Mouse (Mus musculus) kidney, embryonic 14.5 days (tissue): ENCODE measurements around the gene Doc2a. TPM values are rescaled to one million over a fixed set of nuclear protein-coding genes. Genes with fewer than 3 reads are reported as not detected.

Experiments used
- ATAC-seq: fragments of 200-750 bp; cut with Nextera tagmentation; 2 replicates; pipeline ENCODE4 v1.8.0; 2017; ENCODE audit warnings: moderate number of reproducible peaks, mild to moderate bottlenecking, moderate TSS enrichment, moderate library complexity; ENCODE audit not compliant: low FRiP score, low TSS enrichment
- H3K27ac ChIP-seq: fragments of 300-500 bp; sonication (generic); 2 replicates; pipeline ENCODE4 v1.5.1; 2014; ENCODE audit warnings: low read depth, mild to moderate bottlenecking, low read length, moderate library complexity, mixed read lengths
- H3K27me3 ChIP-seq: fragments of 300-500 bp; sonication (generic); 2 replicates; pipeline ENCODE4 v1.6.1; 2014; ENCODE audit warnings: mild to moderate bottlenecking, low read length; ENCODE audit not compliant: control insufficient read depth, insufficient read depth
- H3K36me3 ChIP-seq: fragments of 300-500 bp; sonication (generic); 2 replicates; pipeline ENCODE4 v1.6.1; 2014; ENCODE audit warnings: low read length, mixed read lengths; ENCODE audit not compliant: control insufficient read depth, insufficient read depth
- H3K4me1 ChIP-seq: fragments of 300-500 bp; sonication (generic); 2 replicates; pipeline ENCODE4 v1.6.1; 2014; ENCODE audit warnings: low read length, mixed read lengths; ENCODE audit not compliant: control insufficient read depth, insufficient read depth
- H3K4me2 ChIP-seq: fragments of 300-500 bp; sonication (generic); replicated peaks from 2 replicates; pipeline ENCODE4 v1.6.1; 2014; ENCODE audit warnings: low read depth, mild to moderate bottlenecking, low read length
- H3K4me3 ChIP-seq: fragments of 300-500 bp; sonication (generic); 2 replicates; pipeline ENCODE4 v1.5.1; 2014; ENCODE audit warnings: mild to moderate bottlenecking, low read length
- H3K9ac ChIP-seq: fragments of 300-500 bp; sonication (generic); 2 replicates; pipeline ENCODE4 v1.6.1; 2014; ENCODE audit warnings: low read depth, mild to moderate bottlenecking, low read length, moderate library complexity
- H3K9me3 ChIP-seq: fragments of 300-500 bp; sonication (generic); 2 replicates; pipeline ENCODE4 v1.6.1; 2016; ENCODE audit warnings: low read length; ENCODE audit not compliant: control insufficient read depth
- WGBS: fragments of 180-500 bp; shearing (Covaris S2); extraction: QIAGEN DNeasy Blood & Tissue Kit; methylation state at CpG from one replicate; pipeline ENCODE4 v1.1.7; 2014; 5-methylcytosine and 5-hydroxymethylcytosine counted together
- polyA plus RNA-seq: library from polyadenylated mRNA; unstranded; fragments of >200 nt; fragmentation: Nextera tagmentation; extraction: Ambion mirVana; gene quantifications from 2 replicates; pipeline ENCODE4 v1.2.1, GENCODE M21; 2014

Gene Doc2a
- polyA plus RNA-seq, 1 experiment from 2014 or later: 8.8 TPM

DNA sequence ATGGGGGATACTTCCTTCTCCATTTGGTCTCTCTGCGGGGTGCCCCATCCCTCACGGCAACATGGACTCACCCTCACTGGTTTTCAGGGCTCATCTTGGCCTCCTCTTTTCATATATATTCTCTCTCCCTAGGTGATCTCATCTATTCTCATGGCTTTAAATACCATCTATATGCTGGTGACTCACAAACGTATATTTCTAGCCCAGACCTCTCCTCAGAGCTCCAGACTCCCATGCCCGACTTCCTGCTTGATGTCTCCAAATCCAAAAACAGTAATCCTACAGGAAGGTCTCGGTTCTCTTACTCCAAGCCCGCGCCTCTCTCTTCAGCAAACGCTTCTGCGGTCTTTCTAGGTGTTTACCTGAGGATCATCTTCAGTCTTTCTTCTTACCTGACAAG, 3.9 kb upstream of the Doc2a start:
- 85% methylated on average over 9 of the region's 9 CpGs for WGBS
- Histone ChIP-seq H3K36me3 (no peaks in the 10 kb centered on the region), H3K4me1 (peaks cover 10% of the 10 kb centered on the region; the same call in 1 of the 2 replicates), H3K27me3 (peaks cover 6% of the 10 kb centered on the region; the same call in 1 of the 2 replicates), H3K4me2 (no peak overlapping the region), H3K4me3 (no peak overlapping the region), H3K9ac (no peak overlapping the region), H3K27ac (no peak overlapping the region), H3K9me3 (0 out of 2 replicates have a peak, but pooled peaks cover 3% of the 10 kb centered on the region)
- no peak for ATAC-seq

DNA sequence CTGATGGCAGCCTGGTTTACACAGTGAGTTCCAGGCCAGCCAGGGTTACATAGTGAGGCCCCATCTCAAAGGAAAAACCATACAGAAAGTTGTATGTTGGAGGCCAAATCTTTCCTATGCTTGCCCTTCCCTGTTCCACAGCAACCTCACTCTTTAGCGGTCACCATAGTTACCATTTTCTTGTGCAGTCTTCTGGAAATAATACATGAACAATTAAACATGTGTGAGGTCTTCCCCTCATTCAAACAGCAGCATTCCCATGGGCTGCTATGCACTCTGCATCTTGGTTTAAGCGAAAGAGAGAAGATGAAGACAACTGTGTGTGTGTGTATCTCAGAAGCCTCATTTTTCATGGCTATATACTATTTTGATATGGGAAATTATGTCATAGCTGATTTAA, 1.7 kb upstream of the Doc2a start:
- Histone ChIP-seq H3K4me3 (no peak overlapping the region), H3K9ac (no peak overlapping the region), H3K9me3 (0 out of 2 replicates have a peak, but pooled peaks cover 3% of the 10 kb centered on the region), H3K27ac (no peak overlapping the region), H3K4me2 (no peak overlapping the region), H3K36me3 (no peaks in the 10 kb centered on the region), H3K4me1 (peaks cover 16% of the 10 kb centered on the region; the same call in 1 of the 2 replicates), H3K27me3 (peaks cover 19% of the 10 kb centered on the region; the same call in 1 of the 2 replicates)
- WGBS: 91% methylated on average over 2 of the region's 2 CpGs
- ATAC-seq: no peak

DNA sequence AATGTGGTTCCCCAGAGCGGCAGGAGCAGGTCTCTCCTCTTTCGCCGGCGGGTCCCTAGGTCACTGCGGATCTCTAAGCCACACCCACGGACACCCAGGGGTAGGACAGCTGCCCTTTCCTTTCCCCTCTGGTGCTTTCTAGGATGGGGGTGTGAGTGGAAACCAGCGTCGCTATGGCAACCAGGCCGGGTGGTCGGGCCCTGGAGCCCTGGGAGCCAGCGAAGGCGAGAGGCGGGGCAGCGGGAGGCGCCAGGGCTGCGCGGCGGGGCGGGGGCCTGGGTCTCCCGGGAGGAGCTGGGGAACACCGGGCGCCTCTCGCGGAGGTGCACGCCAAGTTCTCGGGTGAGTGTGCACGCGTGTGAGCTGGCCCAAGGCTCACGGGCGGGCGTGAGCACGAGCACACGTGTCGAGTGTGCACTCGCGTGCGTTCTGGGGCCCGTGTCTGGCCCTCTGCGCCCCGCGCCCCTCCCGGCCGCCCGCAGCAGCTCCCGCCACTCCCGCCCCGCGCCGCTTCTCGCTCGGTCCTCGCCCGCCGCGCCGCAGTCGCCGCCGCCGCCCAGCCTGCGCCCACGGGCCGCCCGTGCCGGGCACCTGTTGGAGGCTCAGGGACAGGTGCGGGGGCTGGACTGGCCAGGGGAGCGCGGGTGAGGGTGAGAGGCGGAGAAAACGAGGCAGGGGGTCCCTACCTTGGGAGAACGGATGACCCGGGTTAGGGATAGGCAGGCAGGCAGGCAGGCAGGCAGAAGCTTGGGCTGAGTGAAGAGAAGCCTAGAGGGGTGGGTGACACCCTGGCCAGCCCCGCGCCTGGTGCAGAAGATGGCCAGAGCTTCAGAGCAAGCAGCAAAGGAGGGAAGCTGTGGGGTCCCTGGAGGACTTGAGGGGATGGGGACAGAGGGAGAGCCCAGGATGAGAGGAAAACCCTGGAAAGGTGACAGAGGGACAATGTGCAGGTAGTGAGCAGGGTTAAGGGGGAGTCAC, 494 bp downstream of the Doc2a start:
- Histone ChIP-seq H3K9ac (peak overlapping the region; percentile 70), H3K27me3 (peaks cover 19% of the 10 kb centered on the region; the same call in 1 of the 2 replicates), H3K4me1 (peaks cover 19% of the 10 kb centered on the region; the same call in 1 of the 2 replicates), H3K36me3 (peaks cover 12% of the 10 kb centered on the region), H3K4me3 (peak overlapping the region; percentile 60), H3K27ac (no peak overlapping the region), H3K4me2 (peak overlapping the region; percentile 99), H3K9me3 (no peaks in the 10 kb centered on the region)
- ATAC-seq: peak; percentile 40
- WGBS: under 1% methylated on average over 73 of the region's 74 CpGs

DNA sequence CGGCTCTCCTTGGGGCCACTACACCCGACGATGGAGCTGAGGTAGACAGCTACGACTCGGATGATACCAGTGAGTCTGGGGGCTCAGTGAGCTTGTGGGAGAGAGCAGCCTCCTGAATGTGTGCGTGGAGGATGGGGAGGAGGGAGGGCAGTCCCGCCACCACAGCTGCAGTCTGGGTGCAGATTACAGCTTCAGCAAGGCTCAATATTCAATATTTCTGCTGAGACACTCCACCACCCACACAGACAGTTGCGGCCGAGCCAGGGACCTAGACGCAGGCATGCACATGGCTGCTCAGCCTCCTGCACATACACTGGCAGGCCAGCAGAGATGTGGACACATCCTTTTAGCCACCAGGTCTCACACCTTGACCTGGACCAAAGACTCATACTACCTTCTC, 1.6 kb downstream of the Doc2a start:
- Histone ChIP-seq H3K4me3 (peak overlapping the region; percentile 60), H3K27ac (no peak overlapping the region), H3K9me3 (no peaks in the 10 kb centered on the region), H3K36me3 (peaks cover 19% of the 10 kb centered on the region), H3K4me2 (peak overlapping the region; percentile 99), H3K4me1 (peaks cover 19% of the 10 kb centered on the region; the same call in 1 of the 2 replicates), H3K27me3 (peaks cover 19% of the 10 kb centered on the region; the same call in 1 of the 2 replicates), H3K9ac (peak overlapping the region; percentile 70)
- WGBS: 13% methylated on average over 10 of the region's 10 CpGs
- ATAC-seq: no peak

DNA sequence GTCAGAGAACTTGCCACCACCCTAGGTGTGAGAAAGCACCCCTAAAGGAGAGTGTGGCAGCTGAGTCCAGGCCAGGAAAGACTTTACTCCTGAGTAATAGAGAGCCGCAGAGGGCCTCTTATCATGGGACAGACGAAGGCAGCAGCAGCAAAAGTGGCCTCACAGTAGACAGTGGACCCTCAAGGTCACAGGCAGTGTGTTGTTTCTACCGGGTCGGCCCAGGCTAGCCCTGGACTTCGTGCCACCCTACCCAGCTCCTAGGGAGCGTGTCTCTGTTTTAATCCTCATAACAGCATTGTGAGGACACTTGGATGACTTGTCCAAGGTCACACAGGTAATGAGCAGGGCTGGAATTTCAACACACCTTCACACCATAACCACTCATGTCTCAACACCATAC, 2.9 kb downstream of the Doc2a start:
- H3K4me2 ChIP-seq: no peak overlapping the region
- no peak for ATAC-seq
- peaks cover 32% of the 10 kb centered on the region for H3K36me3 ChIP-seq
- no peak overlapping the region for H3K27ac ChIP-seq
- H3K4me3 ChIP-seq: no peak overlapping the region
- H3K4me1 ChIP-seq: peaks cover 19% of the 10 kb centered on the region; the same call in 1 of the 2 replicates
- H3K27me3 ChIP-seq: peaks cover 19% of the 10 kb centered on the region; the same call in 1 of the 2 replicates
- 88% methylated on average over 6 of the region's 6 CpGs for WGBS
- H3K9me3 ChIP-seq: no peaks in the 10 kb centered on the region
- no peak overlapping the region for H3K9ac ChIP-seq

DNA sequence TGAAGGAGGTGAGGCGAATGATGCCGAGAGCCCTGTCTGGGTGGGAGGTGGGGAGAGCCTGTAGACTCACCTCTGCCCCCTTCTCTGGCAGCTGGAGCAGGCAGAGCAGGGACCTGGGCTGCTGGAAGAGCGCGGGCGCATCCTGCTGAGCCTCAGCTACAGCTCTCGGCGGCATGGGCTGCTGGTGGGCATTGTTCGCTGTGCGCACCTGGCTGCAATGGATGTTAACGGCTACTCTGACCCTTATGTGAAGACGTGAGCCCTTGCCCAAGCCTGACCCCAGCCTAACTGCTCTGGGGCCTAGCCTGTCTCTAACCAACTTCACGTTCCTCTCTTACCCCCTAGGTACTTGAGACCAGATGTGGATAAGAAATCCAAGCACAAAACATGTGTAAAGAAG, 4.0 kb downstream of the Doc2a start:
- 38% methylated on average over 12 of the region's 12 CpGs for WGBS
- H3K36me3 ChIP-seq: peaks cover 42% of the 10 kb centered on the region

DNA sequence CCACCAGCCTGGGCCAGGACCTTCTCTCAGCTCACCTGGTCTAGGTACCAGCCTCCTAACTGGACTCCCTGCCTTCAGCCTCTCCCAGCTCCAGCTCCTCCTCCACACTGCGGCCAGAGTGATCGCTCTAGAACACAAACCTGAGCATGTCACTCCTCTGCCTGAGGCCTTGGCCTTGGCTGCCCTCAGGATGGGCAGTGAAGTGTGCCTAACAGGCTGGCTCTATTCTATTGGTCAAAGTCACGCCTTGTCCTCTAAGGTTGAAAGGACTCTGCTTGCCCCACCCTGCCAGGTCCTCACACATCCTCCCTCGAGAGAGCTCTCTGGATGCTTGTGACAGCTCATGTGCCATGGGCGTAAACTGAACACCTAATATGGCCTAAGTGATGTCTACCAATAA, 6.2 kb downstream of the Doc2a start:
- peaks cover 8% of the 10 kb centered on the region; the same call in 1 of the 2 replicates for H3K4me1 ChIP-seq
- no peak for ATAC-seq
- H3K9ac ChIP-seq: no peak overlapping the region
- 74% methylated on average over 5 of the region's 5 CpGs for WGBS
- H3K9me3 ChIP-seq: no peaks in the 10 kb centered on the region
- H3K36me3 ChIP-seq: peaks cover 63% of the 10 kb centered on the region
- H3K27ac ChIP-seq: no peak overlapping the region
- no peak overlapping the region for H3K4me3 ChIP-seq
- H3K4me2 ChIP-seq: no peak overlapping the region
- peaks cover 11% of the 10 kb centered on the region; the same call in 1 of the 2 replicates for H3K27me3 ChIP-seq

More for the DNA sequence above, 4.0 kb downstream of the Doc2a start:
- peak overlapping the region; percentile 25; the same call in 1 of the 2 replicates for H3K9ac ChIP-seq
- no peak overlapping the region for H3K4me3 ChIP-seq
- no peak overlapping the region for H3K27ac ChIP-seq
- peaks cover 19% of the 10 kb centered on the region; the same call in 1 of the 2 replicates for H3K27me3 ChIP-seq
- no peak overlapping the region for H3K4me2 ChIP-seq
- peaks cover 19% of the 10 kb centered on the region; the same call in 1 of the 2 replicates for H3K4me1 ChIP-seq
- no peak for ATAC-seq
- H3K9me3 ChIP-seq: no peaks in the 10 kb centered on the region

DNA sequence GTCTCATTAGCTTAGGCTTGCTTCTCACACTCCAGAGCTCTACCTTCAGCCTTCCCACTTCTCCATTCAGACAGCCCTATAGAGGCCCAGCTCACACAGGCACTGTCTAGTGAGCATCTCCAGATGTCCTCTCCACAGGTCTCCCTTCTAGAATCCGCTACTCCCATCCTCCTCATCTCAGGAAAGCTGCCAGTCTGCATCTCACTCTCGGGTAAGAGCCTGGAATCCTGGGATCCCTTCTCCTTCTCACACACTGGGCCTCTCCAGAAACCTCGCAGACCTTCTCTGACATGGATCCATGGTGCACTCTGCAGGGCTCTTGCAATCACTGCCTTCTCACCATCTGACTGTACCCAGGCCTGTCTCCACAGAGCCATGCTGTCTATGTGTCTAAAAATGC, 8.4 kb downstream of the Doc2a start:
- H3K36me3 ChIP-seq: peaks cover 76% of the 10 kb centered on the region
- no peak for ATAC-seq
- H3K4me1 ChIP-seq: peaks cover 4% of the 10 kb centered on the region; the same call in 1 of the 2 replicates
- no peak overlapping the region for H3K27ac ChIP-seq
- no peak overlapping the region for H3K4me3 ChIP-seq
- no peak overlapping the region for H3K4me2 ChIP-seq
- H3K9ac ChIP-seq: no peak overlapping the region
- H3K27me3 ChIP-seq: no peaks in the 10 kb centered on the region
- H3K9me3 ChIP-seq: no peaks in the 10 kb centered on the region
- 81% methylated on average over 3 of the region's 3 CpGs for WGBS
